Mouse (Mus musculus) limb, embryonic 12.5 days (tissue): ENCODE results near the gene Itm2a. TPM values are rescaled to one million over a fixed set of nuclear protein-coding genes. Genes with fewer than 3 reads are reported as not detected.

Experiments used
- ATAC-seq: fragments of 200-750 bp; cut with Nextera tagmentation; 2 replicates; pipeline ENCODE4 v1.8.0; 2017; ENCODE audit warnings: low read depth, moderate TSS enrichment; ENCODE audit not compliant: insufficient number of reproducible peaks, insufficient read depth, low FRiP score, low TSS enrichment
- H3K27ac ChIP-seq: fragments of 300-500 bp; sonication (generic); 2 replicates; pipeline ENCODE4 v1.5.1; 2016; ENCODE audit warnings: mild to moderate bottlenecking, moderate library complexity
- H3K27me3 ChIP-seq: fragments of 300-500 bp; sonication (generic); 2 replicates; pipeline ENCODE4 v1.6.1; 2016; ENCODE audit warnings: mild to moderate bottlenecking, moderate library complexity
- H3K36me3 ChIP-seq: fragments of 300-500 bp; sonication (generic); 2 replicates; pipeline ENCODE4 v1.6.1; 2016; ENCODE audit warnings: mild to moderate bottlenecking, moderate library complexity
- H3K4me1 ChIP-seq: fragments of 300-500 bp; sonication (generic); replicated peaks from 2 replicates; pipeline ENCODE4 v1.6.1; 2016
- H3K4me2 ChIP-seq: fragments of 300-500 bp; sonication (generic); 2 replicates; pipeline ENCODE4 v1.6.1; 2016; ENCODE audit warnings: mild to moderate bottlenecking, moderate library complexity
- H3K4me3 ChIP-seq: fragments of 300-500 bp; sonication (generic); replicated peaks from 2 replicates; pipeline ENCODE4 v1.5.1; 2016; ENCODE audit warnings: mild to moderate bottlenecking
- H3K9ac ChIP-seq: fragments of 300-500 bp; sonication (generic); replicated peaks from 2 replicates; pipeline ENCODE4 v1.6.1; 2016; ENCODE audit warnings: mild to moderate bottlenecking, moderate library complexity
- H3K9me3 ChIP-seq: fragments of 300-500 bp; sonication (generic); 2 replicates; pipeline ENCODE4 v1.6.1; 2016; ENCODE audit warnings: mild to moderate bottlenecking, moderate library complexity
- WGBS: fragments of 180-500 bp; shearing (Covaris S2); methylation state at CpG from one replicate; pipeline ENCODE4 v1.1.7; 2016; 5-methylcytosine and 5-hydroxymethylcytosine counted together
- polyA plus RNA-seq: library from polyadenylated mRNA; unstranded; fragments of >200 nt; fragmentation: Nextera tagmentation; extraction: Ambion mirVana; gene quantifications from 2 replicates; pipeline ENCODE4 v1.2.1, GENCODE M21; 2016

Itm2a gene
- 556 and 589 TPM in 2 replicates for polyA plus RNA-seq

DNA sequence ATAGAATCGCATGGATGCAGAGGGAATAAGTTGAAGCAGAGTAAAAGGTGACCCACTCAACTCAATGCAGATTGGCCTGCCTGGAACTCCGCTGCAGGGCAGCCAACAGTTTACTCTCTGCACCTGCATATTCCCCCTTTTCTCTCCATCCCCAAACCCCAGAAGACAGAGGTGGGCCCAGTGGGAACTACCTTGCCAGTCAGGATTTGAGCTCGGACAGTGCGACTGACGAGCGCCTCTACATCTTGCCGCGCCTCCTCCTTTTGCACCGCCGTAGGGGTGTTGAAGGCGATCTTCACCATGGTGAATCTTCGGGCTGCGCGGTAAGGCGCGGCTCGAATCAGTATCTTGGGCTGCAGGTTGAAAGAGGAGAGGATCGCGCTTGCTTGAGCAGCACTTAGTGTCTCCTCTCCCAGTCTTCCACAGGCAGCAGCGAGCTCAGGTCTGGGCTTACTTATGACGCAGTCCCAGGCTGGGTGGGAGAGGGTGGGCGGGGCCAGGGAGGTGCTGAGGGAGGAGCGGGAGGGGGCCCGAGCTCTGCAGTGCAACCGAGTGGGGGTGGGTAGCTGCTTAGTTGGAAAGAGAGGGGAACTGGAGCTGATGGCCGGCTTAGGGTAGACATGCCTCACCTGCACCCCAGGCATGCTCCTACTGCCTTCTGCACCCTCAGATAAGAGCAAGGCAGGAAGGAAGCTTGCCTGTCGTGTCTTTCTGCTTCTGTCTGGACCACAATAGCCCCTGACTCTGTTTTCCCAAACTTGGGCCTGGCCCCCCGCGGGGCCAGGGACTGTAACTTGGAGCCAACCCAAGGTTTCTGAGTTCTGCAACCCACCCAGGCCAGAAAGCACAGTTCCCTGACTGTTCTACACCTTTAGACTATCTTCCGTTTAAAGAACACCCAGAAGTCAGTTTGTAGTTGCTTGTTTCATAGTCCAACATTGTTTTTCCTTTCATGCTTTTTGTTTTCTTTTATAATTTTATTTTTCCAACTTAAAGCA, at the start of gene Itm2a:
Itm2a (minus strand) TSS at position 462 of the 998 bp plus-strand sequence.
- peak within 1 kb of the TSS; percentile 49 for H3K4me2 ChIP-seq
- ATAC-seq: peak; percentile 96
- no peaks in the 10 kb centered on the region for H3K27me3 ChIP-seq
- no peaks in the 10 kb centered on the region for H3K4me1 ChIP-seq
- H3K4me3 ChIP-seq: peak within 1 kb of the TSS; percentile 53
- H3K9me3 ChIP-seq: no peaks in the 10 kb centered on the region
- WGBS: 14% methylated on average over 27 of the region's 30 CpGs
- H3K9ac ChIP-seq: peak within 1 kb of the TSS; percentile 68
- H3K27ac ChIP-seq: peak within 1 kb of the TSS; percentile 88
- no peaks in the 10 kb centered on the region for H3K36me3 ChIP-seq

GRCm38 (mm10) chrX:107435887-107436286, 32.7 kb upstream of the Itm2a start:
- Histone ChIP-seq H3K27me3 (no peaks in the 10 kb centered on the region), H3K4me1 (no peaks in the 10 kb centered on the region), H3K4me3 (no peak overlapping the region), H3K9ac (no peak overlapping the region), H3K36me3 (no peaks in the 10 kb centered on the region), H3K9me3 (no peaks in the 10 kb centered on the region), H3K4me2 (no peak overlapping the region), H3K27ac (no peak overlapping the region)
- ATAC-seq: no peak
- 0% methylated on average over 2 of the region's 2 CpGs for whole genome bisulfite sequencing

- Histone ChIP-seq H3K9me3 (no peaks in the 10 kb centered on the region), H3K36me3 (no peaks in the 10 kb centered on the region), H3K9ac (no peak overlapping the region), H3K27ac (no peak overlapping the region), H3K4me2 (no peak overlapping the region), H3K4me3 (no peak overlapping the region), H3K27me3 (no peaks in the 10 kb centered on the region), H3K4me1 (no peaks in the 10 kb centered on the region)
- ATAC-seq: no peak
- 79% methylated on average over 2 of the region's 2 CpGs for WGBS
Observed at GRCm38 (mm10) chrX:107421304-107421703, 18.1 kb upstream of the Itm2a start.

GRCm38 (mm10) chrX:107417345-107417744, 14.2 kb upstream of the Itm2a start:
- no peaks in the 10 kb centered on the region for H3K9me3 ChIP-seq
- H3K36me3 ChIP-seq: no peaks in the 10 kb centered on the region
- H3K9ac ChIP-seq: no peak overlapping the region
- no peak overlapping the region for H3K4me2 ChIP-seq
- H3K27ac ChIP-seq: no peak overlapping the region
- WGBS: 71% methylated on average over 3 of the region's 3 CpGs
- H3K27me3 ChIP-seq: no peaks in the 10 kb centered on the region
- no peak for ATAC-seq
- no peak overlapping the region for H3K4me3 ChIP-seq
- no peaks in the 10 kb centered on the region for H3K4me1 ChIP-seq

- H3K9me3 ChIP-seq: no peaks in the 10 kb centered on the region
- WGBS: 59% methylated on average over 1 of the region's 1 CpGs
Observed at GRCm38 (mm10) chrX:107415999-107416398, 12.8 kb upstream of the Itm2a start.

GRCm38 (mm10) chrX:107402481-107402880, 695 bp downstream of the Itm2a start:
- no peak for ATAC-seq
- 24% methylated on average over 18 of the region's 18 CpGs for WGBS
- no peaks in the 10 kb centered on the region for H3K4me1 ChIP-seq
- H3K4me3 ChIP-seq: peak overlapping the region; percentile 53
- peak overlapping the region; percentile 68 for H3K9ac ChIP-seq
- peak overlapping the region; percentile 49 for H3K4me2 ChIP-seq
- no peaks in the 10 kb centered on the region for H3K9me3 ChIP-seq
- H3K27me3 ChIP-seq: no peaks in the 10 kb centered on the region
- peak overlapping the region; percentile 88 for H3K27ac ChIP-seq
- H3K36me3 ChIP-seq: no peaks in the 10 kb centered on the region

More at GRCm38 (mm10) chrX:107415999-107416398, 12.8 kb upstream of the Itm2a start:
- H3K4me2 ChIP-seq: no peak overlapping the region
- no peak overlapping the region for H3K9ac ChIP-seq
- H3K4me3 ChIP-seq: no peak overlapping the region
- H3K27me3 ChIP-seq: no peaks in the 10 kb centered on the region
- H3K4me1 ChIP-seq: no peaks in the 10 kb centered on the region
- H3K36me3 ChIP-seq: no peaks in the 10 kb centered on the region
- ATAC-seq: no peak
- no peak overlapping the region for H3K27ac ChIP-seq

GRCm38 (mm10) chrX:107399087-107399486, 4.1 kb downstream of the Itm2a start:
- no peak for ATAC-seq
- Histone ChIP-seq H3K4me1 (no peaks in the 10 kb centered on the region), H3K36me3 (no peaks in the 10 kb centered on the region), H3K4me3 (no peak overlapping the region), H3K27me3 (no peaks in the 10 kb centered on the region), H3K4me2 (no peak overlapping the region), H3K9ac (no peak overlapping the region), H3K27ac (no peak overlapping the region), H3K9me3 (no peaks in the 10 kb centered on the region)
- WGBS: 89% methylated on average over 8 of the region's 8 CpGs

GRCm38 (mm10) chrX:107393256-107393655, 9.9 kb downstream of the Itm2a start:
- no peak overlapping the region for H3K27ac ChIP-seq
- no peak overlapping the region for H3K4me2 ChIP-seq
- no peaks in the 10 kb centered on the region for H3K9me3 ChIP-seq
- WGBS: 47% methylated on average over 3 of the region's 3 CpGs
- H3K4me3 ChIP-seq: no peak overlapping the region
- ATAC-seq: no peak
- H3K4me1 ChIP-seq: no peaks in the 10 kb centered on the region
- no peaks in the 10 kb centered on the region for H3K36me3 ChIP-seq
- H3K9ac ChIP-seq: no peak overlapping the region
- H3K27me3 ChIP-seq: no peaks in the 10 kb centered on the region

GRCm38 (mm10) chrX:107375329-107375728, 27.8 kb downstream of the Itm2a start:
- 68% methylated on average over 1 of the region's 1 CpGs for WGBS
- no peaks in the 10 kb centered on the region for H3K4me1 ChIP-seq
- no peaks in the 10 kb centered on the region for H3K36me3 ChIP-seq
- no peak overlapping the region for H3K27ac ChIP-seq
- H3K9ac ChIP-seq: no peak overlapping the region
- ATAC-seq: no peak
- H3K4me3 ChIP-seq: no peak overlapping the region
- no peaks in the 10 kb centered on the region for H3K27me3 ChIP-seq
- no peak overlapping the region for H3K4me2 ChIP-seq
- no peaks in the 10 kb centered on the region for H3K9me3 ChIP-seq
